Mouse (Mus musculus) retina, postnatal 7 days (tissue): ENCODE measurements at regions not wholly inside any gene's neighbourhood (a gene's known extent, or its start where the extent isn't known, plus 50 kb on each side); places are given as distances from the start of the nearest gene placed in this dataset.
A peak's percentile ranks its signal among the peaks of the same experiment; 100 is the strongest.

Source experiments
- DNase-seq: peaks from one replicate; pipeline ENCODE4 v3.0.0-alpha.2; 2012; ENCODE audit warnings: low read depth, low spot score

- no peak for DNase-seq
Observed at GRCm38 (mm10) chr8:112933815-112934214, 364.0 kb downstream of the Cntnap4 start.

- DNase-seq: no peak
Observed at GRCm38 (mm10) chr8:112935411-112935810, 365.6 kb downstream of the Cntnap4 start.

- peak; percentile 9 for DNase-seq
Observed at GRCm38 (mm10) chr8:112935897-112936719, 366.3 kb downstream of the Cntnap4 start.

GRCm38 (mm10) chr8:112972418-112972817 lies 402.6 kb downstream of the Cntnap4 start:
- peak; percentile 43 for DNase-seq

- no peak for DNase-seq
Observed at GRCm38 (mm10) chr8:112975734-112976133, 405.9 kb downstream of the Cntnap4 start.

- DNase-seq: no peak
Observed at GRCm38 (mm10) chr8:112976312-112976711, 406.5 kb downstream of the Cntnap4 start.

- no peak for DNase-seq
Observed at GRCm38 (mm10) chr8:112993781-112994180, 423.9 kb downstream of the Cntnap4 start.

GRCm38 (mm10) chr8:113007356-113007755 lies 437.5 kb downstream of the Cntnap4 start:
- DNase-seq: no peak

- DNase-seq: no peak
Observed at GRCm38 (mm10) chr8:113028880-113029279, 459.0 kb downstream of the Cntnap4 start.

- no peak for DNase-seq
Observed at GRCm38 (mm10) chr8:113051770-113052473, 482.1 kb downstream of the Cntnap4 start.

- DNase-seq: no peak
Observed at GRCm38 (mm10) chr8:113065246-113066169, 495.7 kb downstream of the Cntnap4 start.

- no peak for DNase-seq
Observed at GRCm38 (mm10) chr8:113066170-113066708, 496.4 kb downstream of the Cntnap4 start.

GRCm38 (mm10) chr8:113083976-113084375 lies 514.1 kb downstream of the Cntnap4 start:
- no peak for DNase-seq

- DNase-seq: no peak
Observed at GRCm38 (mm10) chr8:113087586-113087985, 517.7 kb downstream of the Cntnap4 start.

GRCm38 (mm10) chr8:113111665-113112064 lies 523.7 kb upstream of the Mon1b start:
- no peak for DNase-seq

- no peak for DNase-seq
Observed at GRCm38 (mm10) chr8:113114165-113114700, 521.2 kb upstream of the Mon1b start.

GRCm38 (mm10) chr8:113117241-113117640 lies 518.1 kb upstream of the Mon1b start:
- DNase-seq: no peak

GRCm38 (mm10) chr8:113125586-113125985 lies 509.8 kb upstream of the Mon1b start:
- DNase-seq: no peak

GRCm38 (mm10) chr8:113137361-113137760 lies 498.0 kb upstream of the Mon1b start:
- no peak for DNase-seq

- no peak for DNase-seq
Observed at GRCm38 (mm10) chr8:113140021-113140420, 495.4 kb upstream of the Mon1b start.

- no peak for DNase-seq
Observed at GRCm38 (mm10) chr8:113141131-113141530, 494.3 kb upstream of the Mon1b start.
